Mouse (Mus musculus): Measurements from ENCODE around the gene Dop1b. TPM values are rescaled to one million over a fixed set of nuclear protein-coding genes. Genes with fewer than 3 reads are reported as not detected.
"Not testable (repeated sequence)": the region's sequence is repeated elsewhere in the genome, so short reads cannot be mapped to it uniquely, and the experiment has no call there.

The Dop1b gene
- polyA plus RNA-seq, 1 experiment, result 63.3 TPM

- TF ChIP-seq POLR2A (IDR thresholded peaks at IDR 0.05; ENCODE audit: borderline replicate concordance, extremely low read depth, insufficient read depth, insufficient read length, poor library complexity, severe bottlenecking), result no peak
- TF ChIP-seq CTCF (IDR thresholded peaks at IDR 0.05; ENCODE audit: borderline replicate concordance, extremely low read depth, insufficient read depth, insufficient read length), result no peak
- no peak for DNase-seq (ENCODE audit: low read depth)
Observed at GRCm38 (mm10) chr16:93799936-93800335, 88.2 kb downstream of the Dop1b start.

- TF ChIP-seq POLR2A (IDR thresholded peaks at IDR 0.05; ENCODE audit: borderline replicate concordance, extremely low read depth, insufficient read depth, insufficient read length, poor library complexity, severe bottlenecking) (no peak), CTCF (IDR thresholded peaks at IDR 0.05; ENCODE audit: borderline replicate concordance, extremely low read depth, insufficient read depth, insufficient read length) (no peak)
- no peak for DNase-seq (ENCODE audit: low read depth)
Observed at GRCm38 (mm10) chr16:93807167-93807566, 95.5 kb downstream of the Dop1b start.

DNA sequence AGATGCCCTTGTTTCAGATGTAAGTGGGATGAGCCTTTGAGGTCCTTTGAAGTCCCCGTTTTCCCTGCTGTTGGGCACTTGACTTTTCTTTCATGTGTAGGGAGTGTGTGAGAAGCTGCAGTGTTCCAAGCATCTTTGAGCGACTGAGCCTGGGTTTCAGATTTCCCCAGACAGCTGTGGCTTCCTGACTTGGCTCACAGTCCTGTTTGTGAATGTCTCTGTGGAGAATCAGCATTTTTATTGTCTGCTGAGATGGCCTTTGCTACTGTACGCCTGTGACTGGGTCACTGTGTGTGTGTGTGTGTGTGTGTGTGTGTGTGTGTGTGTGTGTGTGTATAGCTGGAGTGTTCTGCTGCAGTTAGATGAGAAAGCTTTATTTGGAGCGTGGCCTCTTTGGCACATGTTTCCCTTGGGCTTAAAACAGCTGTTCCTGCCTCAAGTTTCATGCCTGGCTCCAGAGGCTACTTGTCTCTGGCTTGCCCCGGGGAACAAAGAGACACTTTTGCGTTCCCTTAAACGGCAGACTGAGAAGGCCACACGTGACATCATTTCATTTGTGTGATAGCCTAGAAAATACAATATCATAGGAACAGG, 96.4 kb downstream of the Dop1b start:
- TF ChIP-seq CTCF (IDR thresholded peaks at IDR 0.05; ENCODE audit: borderline replicate concordance, extremely low read depth, insufficient read depth, insufficient read length) (no peak), POLR2A (IDR thresholded peaks at IDR 0.05; ENCODE audit: borderline replicate concordance, extremely low read depth, insufficient read depth, insufficient read length, poor library complexity, severe bottlenecking) (no peak)
- peak; percentile 46 for DNase-seq (ENCODE audit: low read depth)

DNA sequence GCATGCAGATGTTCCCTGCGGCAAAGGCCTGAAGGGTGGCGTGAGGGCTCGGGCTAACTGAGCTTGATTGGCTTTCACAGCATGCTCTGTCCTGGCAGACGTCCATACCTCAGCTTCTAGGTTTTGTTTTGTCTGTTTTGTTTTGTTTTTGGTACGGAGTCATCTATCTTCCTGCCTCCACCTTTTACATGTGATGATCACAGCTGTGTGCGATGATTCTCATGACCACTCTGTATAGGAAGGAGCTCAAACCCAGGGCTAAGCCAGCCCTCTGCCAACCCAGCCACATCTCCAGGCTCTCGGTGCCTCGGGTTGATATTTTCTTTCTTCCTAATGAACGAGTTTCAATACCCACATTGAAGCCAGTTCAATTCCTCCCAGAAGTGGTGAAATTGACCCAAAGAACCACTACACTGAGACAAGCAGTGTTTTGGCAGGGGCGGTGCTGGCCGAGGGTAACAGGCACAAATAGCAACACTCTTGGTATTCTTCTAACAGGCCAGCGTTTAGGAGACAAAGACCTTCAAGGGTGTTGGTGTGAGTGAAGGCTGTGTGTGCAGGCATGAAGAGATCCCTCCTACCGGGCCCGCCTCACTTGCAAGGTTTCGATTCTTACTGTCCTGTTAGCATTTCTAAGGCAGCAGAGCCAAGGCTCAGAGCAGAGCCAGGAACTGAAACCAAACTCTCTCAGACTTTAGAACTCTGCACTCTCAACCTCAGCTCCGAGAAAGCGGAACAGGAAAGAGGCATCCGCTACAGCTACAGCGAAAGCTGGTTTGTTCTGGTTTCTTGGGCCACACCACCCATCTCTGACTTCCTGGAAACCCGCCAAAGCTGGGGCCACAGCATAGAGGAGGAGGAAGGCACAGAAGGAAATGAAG, 104.4 kb downstream of the Dop1b start:
- peak; percentile 57 for DNase-seq (ENCODE audit: low read depth)

GRCm38 (mm10) chr16:93816861-93817260, 105.2 kb downstream of the Dop1b start:
- TF ChIP-seq POLR2A (IDR thresholded peaks at IDR 0.05; ENCODE audit: borderline replicate concordance, extremely low read depth, insufficient read depth, insufficient read length, poor library complexity, severe bottlenecking) (no peak), CTCF (IDR thresholded peaks at IDR 0.05; ENCODE audit: borderline replicate concordance, extremely low read depth, insufficient read depth, insufficient read length) (no peak)
- DNase-seq (ENCODE audit: low read depth), result no peak

More for the DNA sequence above, 104.4 kb downstream of the Dop1b start:
- no peak for TF ChIP-seq POLR2A (IDR thresholded peaks at IDR 0.05; ENCODE audit: borderline replicate concordance, extremely low read depth, insufficient read depth, insufficient read length, poor library complexity, severe bottlenecking)
- no peak for TF ChIP-seq CTCF (IDR thresholded peaks at IDR 0.05; ENCODE audit: borderline replicate concordance, extremely low read depth, insufficient read depth, insufficient read length)

DNA sequence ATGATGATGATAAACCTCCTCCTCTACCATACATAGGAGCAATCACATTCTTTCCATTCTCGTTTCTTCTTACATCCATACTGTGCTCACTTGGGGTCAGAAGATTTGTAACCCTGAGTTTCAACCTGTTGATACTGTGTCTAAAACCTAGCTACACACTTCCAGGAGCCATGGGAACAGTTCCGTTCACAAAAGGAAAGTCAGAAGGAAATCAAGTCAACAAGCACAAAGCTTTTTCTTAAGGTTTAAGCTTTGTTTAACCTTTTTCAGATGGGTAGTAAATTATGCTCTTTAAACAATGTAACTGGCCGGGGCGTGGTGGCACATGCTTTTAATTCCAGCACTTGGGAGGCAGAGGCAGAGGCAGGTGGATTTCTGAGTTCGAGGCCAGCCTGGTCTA, 105.7 kb downstream of the Dop1b start:
- no peak for DNase-seq (ENCODE audit: low read depth)
- TF ChIP-seq POLR2A (IDR thresholded peaks at IDR 0.05; ENCODE audit: borderline replicate concordance, extremely low read depth, insufficient read depth, insufficient read length, poor library complexity, severe bottlenecking) (no peak), CTCF (IDR thresholded peaks at IDR 0.05; ENCODE audit: borderline replicate concordance, extremely low read depth, insufficient read depth, insufficient read length) (no peak)

- DNase-seq (ENCODE audit: low read depth), result no peak
- no peak for TF ChIP-seq CTCF (IDR thresholded peaks at IDR 0.05; ENCODE audit: borderline replicate concordance, extremely low read depth, insufficient read depth, insufficient read length)
- no peak for TF ChIP-seq POLR2A (IDR thresholded peaks at IDR 0.05; ENCODE audit: borderline replicate concordance, extremely low read depth, insufficient read depth, insufficient read length, poor library complexity, severe bottlenecking)
Observed at GRCm38 (mm10) chr16:93818691-93819324, 107.1 kb downstream of the Dop1b start.

DNA sequence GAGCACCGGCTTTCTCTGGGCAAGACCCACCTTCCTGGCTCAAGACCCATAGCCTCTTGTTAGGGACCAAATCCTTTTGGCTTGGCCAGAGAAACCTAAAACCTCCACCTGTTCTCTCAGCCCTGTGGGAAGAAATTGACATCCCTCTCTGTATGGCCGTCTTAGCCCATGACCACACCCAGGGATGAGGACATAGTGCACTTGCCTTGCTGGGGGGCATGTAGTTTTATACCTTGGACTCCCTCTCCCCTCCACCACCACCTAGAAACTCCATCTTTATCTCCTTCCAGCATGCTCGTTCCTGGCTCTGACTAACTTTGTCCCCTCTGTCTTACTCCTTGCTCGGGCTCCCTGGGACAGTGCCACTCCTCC, 107.6 kb downstream of the Dop1b start:
- DNase-seq (ENCODE audit: low read depth), result no peak
- TF ChIP-seq POLR2A (IDR thresholded peaks at IDR 0.05; ENCODE audit: borderline replicate concordance, extremely low read depth, insufficient read depth, insufficient read length, poor library complexity, severe bottlenecking), result no peak
- TF ChIP-seq CTCF (IDR thresholded peaks at IDR 0.05; ENCODE audit: borderline replicate concordance, extremely low read depth, insufficient read depth, insufficient read length), result no peak

DNA sequence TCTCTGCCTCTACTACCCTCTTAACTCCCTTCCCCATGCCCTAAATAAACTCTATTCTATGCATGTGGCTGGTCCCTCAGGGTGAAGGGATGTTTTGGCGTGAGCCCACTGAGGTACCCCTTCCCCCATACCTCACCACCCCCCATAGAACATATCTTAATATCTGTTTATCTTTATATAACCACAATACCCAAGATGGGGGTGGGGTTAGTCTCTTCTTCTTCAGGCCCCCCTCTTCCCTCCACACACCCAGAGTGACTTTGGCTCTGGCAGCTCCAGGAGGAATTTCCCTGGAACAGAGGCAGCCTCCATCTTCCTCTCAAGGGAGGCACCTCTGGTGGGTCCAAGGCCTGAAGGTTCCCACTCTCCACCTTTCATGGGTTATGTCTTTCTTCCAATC, 108.3 kb downstream of the Dop1b start:
- TF ChIP-seq POLR2A (IDR thresholded peaks at IDR 0.05; ENCODE audit: borderline replicate concordance, extremely low read depth, insufficient read depth, insufficient read length, poor library complexity, severe bottlenecking), result no peak
- no peak for TF ChIP-seq CTCF (IDR thresholded peaks at IDR 0.05; ENCODE audit: borderline replicate concordance, extremely low read depth, insufficient read depth, insufficient read length)
- no peak for DNase-seq (ENCODE audit: low read depth)

- DNase-seq (ENCODE audit: low read depth), result no peak
- TF ChIP-seq POLR2A (IDR thresholded peaks at IDR 0.05; ENCODE audit: borderline replicate concordance, extremely low read depth, insufficient read depth, insufficient read length, poor library complexity, severe bottlenecking) (no peak), CTCF (IDR thresholded peaks at IDR 0.05; ENCODE audit: borderline replicate concordance, extremely low read depth, insufficient read depth, insufficient read length) (no peak)
Observed at GRCm38 (mm10) chr16:93821706-93822105, 110.0 kb downstream of the Dop1b start.

- not testable (repeated sequence) for DNase-seq (ENCODE audit: low read depth)
Observed at GRCm38 (mm10) chr16:93822433-93823225, 110.9 kb downstream of the Dop1b start.
